ENCODE assay signal across 29 mouse cellular contexts in the genomic region with DNA sequence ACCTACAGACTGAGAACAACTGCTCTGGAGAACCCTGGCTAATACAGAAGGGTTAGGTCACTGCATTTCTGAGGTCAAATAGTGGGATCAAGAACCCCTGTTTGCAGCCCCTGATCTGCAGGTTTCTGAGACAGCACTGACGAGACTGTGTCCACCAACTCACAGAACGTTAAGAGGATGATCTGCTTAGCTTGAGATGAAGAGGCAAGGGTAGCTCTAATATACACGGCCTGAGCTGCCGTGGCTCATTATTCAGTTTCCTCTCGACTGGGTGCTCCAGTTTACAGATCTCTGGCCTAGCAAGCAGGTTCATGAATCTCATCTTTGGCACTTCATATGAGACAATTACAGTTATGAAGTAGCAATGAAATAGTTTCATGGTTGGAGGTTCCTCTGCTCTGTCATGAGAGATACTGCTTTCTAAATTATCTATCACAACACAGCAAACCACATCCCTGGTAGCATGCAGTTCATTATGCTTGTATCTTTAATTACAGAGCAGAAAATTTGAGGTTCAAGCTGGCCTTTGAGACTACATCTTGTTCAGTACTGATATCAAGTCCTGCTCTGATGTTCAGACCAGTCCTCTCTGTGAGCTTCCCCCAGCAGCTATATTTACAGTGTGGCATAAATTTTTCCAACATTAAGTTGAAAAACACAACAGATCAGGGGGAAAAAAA. TPM values are rescaled to one million over a fixed set of nuclear protein-coding genes. Genes with fewer than 3 reads are reported as not detected.
DNase-seq lines count a peak whose midpoint lies in the region; ATAC-seq lines count a peak whose summit lies in the region.
"Had no signal": no experiment of that assay in that cellular context is flagged by ENCODE, and none has a peak within 500 bp of the region (broad histone marks: within the 10 kb centered on the region; RNA-seq: fewer than 3 reads in every experiment).

No protein-coding gene starts in this region.

- no peaks in the 10 kb centered on the region for H3K9me3 ChIP-seq in liver, embryonic 11.5 days (ENCODE audit: control insufficient read depth, low read length)
- H3K9me3 ChIP-seq in liver, embryonic 12.5 days (replicated peaks): no peaks in the 10 kb centered on the region
- H3K9me3 ChIP-seq: embryonic facial prominence, embryonic 15.5 days; heart, embryonic 10.5 days; hindbrain, embryonic 15.5 days; limb, embryonic 12.5 days had no signal

- H3K27me3 ChIP-seq in liver, embryonic 11.5 days (replicated peaks; ENCODE audit: control insufficient read depth, insufficient read depth, low read length): no peaks in the 10 kb centered on the region
- H3K27me3 ChIP-seq in liver, embryonic 12.5 days (replicated peaks): no peaks in the 10 kb centered on the region
- H3K27me3 ChIP-seq: embryonic facial prominence, embryonic 15.5 days; hindbrain, embryonic 15.5 days; limb, embryonic 12.5 days had no signal

- H3K9ac ChIP-seq in liver, embryonic 11.5 days (ENCODE audit: low read depth, low read length): no peak overlapping the region
- H3K9ac ChIP-seq in liver, embryonic 12.5 days: no peak overlapping the region
- H3K9ac ChIP-seq: embryonic facial prominence, embryonic 15.5 days; hindbrain, embryonic 15.5 days; limb, embryonic 12.5 days had no signal

- no peak overlapping the region for H3K4me3 ChIP-seq in liver, embryonic 11.5 days (ENCODE audit: low read depth, low read length)
- no peak overlapping the region for H3K4me3 ChIP-seq in liver, embryonic 12.5 days
- H3K4me3 ChIP-seq: embryonic facial prominence, embryonic 15.5 days; heart, embryonic 10.5 days; hindbrain, embryonic 15.5 days; limb, embryonic 12.5 days; megakaryocyte, embryonic 14.5 days; myocyte had no signal

- no peak overlapping the region for H3K27ac ChIP-seq in liver, embryonic 11.5 days (ENCODE audit: low read depth, low read length)
- H3K27ac ChIP-seq in liver, embryonic 12.5 days: no peak overlapping the region
- H3K27ac ChIP-seq: embryonic facial prominence, embryonic 15.5 days; heart, embryonic 10.5 days; hindbrain, embryonic 15.5 days; limb, embryonic 12.5 days; stomach, postnatal 0 days had no signal

- WGBS in liver, embryonic 11.5 days: 73% methylated on average over 5 of the region's 5 CpGs
- WGBS in liver, embryonic 12.5 days (ENCODE audit: insufficient replicate concordance): 55% methylated on average over 5 of the region's 5 CpGs

- no peak for DNase-seq in liver, embryonic 11.5 days (ENCODE audit: low spot score)
- no peak for DNase-seq in liver
- DNase-seq in adrenal gland, postnatal 14 days: no peak
- DNase-seq in lung, postnatal 25 days (ENCODE audit: low spot score): no peak
- no peak for DNase-seq in cerebellum, adult 9-11 months
- DNase-seq: adrenal gland, adult 2 months; cerebellum, adult 2 months; gastrocnemius, postnatal 25 days; kidney, adult 9 months; kidney, postnatal 14 days; layer of hippocampus, postnatal 36 days; lung, adult 2 months; lung, postnatal 14 days; right cerebral cortex, postnatal 14 days; thymus, adult 2 months; thymus, postnatal 4 days had no signal

- no peaks in the 10 kb centered on the region for H3K36me3 ChIP-seq in liver, embryonic 11.5 days (ENCODE audit: control insufficient read depth, insufficient read depth, low read length)
- H3K36me3 ChIP-seq in liver, embryonic 12.5 days: no peaks in the 10 kb centered on the region
- H3K36me3 ChIP-seq: embryonic facial prominence, embryonic 15.5 days; heart, embryonic 10.5 days; hindbrain, embryonic 15.5 days; limb, embryonic 12.5 days had no signal

- ATAC-seq in liver, embryonic 11.5 days (replicated peaks; ENCODE audit: low FRiP score): peak; percentile 54
- peak; percentile 71 for ATAC-seq in liver, embryonic 12.5 days
- peak; percentile 90 for ATAC-seq in megakaryocyte progenitor cell, adult 5-6 weeks (replicated peaks; ENCODE audit: poor library complexity)
- ATAC-seq: CD4-positive, CD25-positive, alpha-beta regulatory T cell, adult 4 months; forebrain, embryonic 16.5 days; midbrain, embryonic 16.5 days had no signal

- H3K4me2 ChIP-seq in liver, embryonic 11.5 days: no peak overlapping the region
- H3K4me2 ChIP-seq in liver, embryonic 12.5 days: no peak overlapping the region
- H3K4me2 ChIP-seq: embryonic facial prominence, embryonic 15.5 days; hindbrain, embryonic 15.5 days; limb, embryonic 12.5 days had no signal

- no peaks in the 10 kb centered on the region for H3K4me1 ChIP-seq in liver, embryonic 11.5 days (replicated peaks; ENCODE audit: control insufficient read depth, insufficient read depth, low read length)
- H3K4me1 ChIP-seq in liver, embryonic 12.5 days: peaks cover 16% of the 10 kb centered on the region
- H3K4me1 ChIP-seq: embryonic facial prominence, embryonic 15.5 days; heart, embryonic 10.5 days; hindbrain, embryonic 15.5 days; limb, embryonic 12.5 days had no signal

RNA-seq across cellular contexts. Expression of gene Ehhadh, which starts 45.3 kb away (rescaled TPM):
- 5.3 and 6.7 TPM in 2 replicates for polyA plus RNA-seq in liver, embryonic 11.5 days (2014; fragmentation: Nextera tagmentation; extraction: Ambion mirVana)
- 5.0 TPM in 2 replicates for polyA plus RNA-seq in liver, embryonic 12.5 days (2016; fragmentation: Nextera tagmentation; extraction: Ambion mirVana)
- total RNA-seq in megakaryocyte progenitor cell, adult 5-6 weeks (2015): 2.1 and 2.3 TPM in 2 replicates
- total RNA-seq in megakaryocyte progenitor cell, adult 5-6 weeks (2017): 2.6 and 2.9 TPM in 2 replicates
- 81.5 and 84.5 TPM in 2 replicates for total RNA-seq in adrenal gland, postnatal 14 days (2021)

RNA-seq across cellular contexts. Expression of gene 2510009E07Rik, which starts 47.9 kb away (rescaled TPM):
- polyA plus RNA-seq in liver, embryonic 11.5 days (2014; fragmentation: Nextera tagmentation; extraction: Ambion mirVana): 5.6 and 5.7 TPM in 2 replicates
- 3.9 and 4.2 TPM in 2 replicates for polyA plus RNA-seq in liver, embryonic 12.5 days (2016; fragmentation: Nextera tagmentation; extraction: Ambion mirVana)
- 0.10 and 0.22 TPM in 2 replicates for total RNA-seq in megakaryocyte progenitor cell, adult 5-6 weeks (2015)
- total RNA-seq in megakaryocyte progenitor cell, adult 5-6 weeks (2017): 0.17 and 0.37 TPM in 2 replicates
- 16.7 and 17.5 TPM in 2 replicates for total RNA-seq in adrenal gland, postnatal 14 days (2021)

RNA-seq across cellular contexts. Expression of gene Map3k13, which starts 51.8 kb away (rescaled TPM):
- polyA plus RNA-seq in liver, embryonic 11.5 days (2014; fragmentation: Nextera tagmentation; extraction: Ambion mirVana): 0.55 and 0.59 TPM in 2 replicates
- 0.35 and 0.41 TPM in 2 replicates for polyA plus RNA-seq in liver, embryonic 12.5 days (2016; fragmentation: Nextera tagmentation; extraction: Ambion mirVana)
- 0.10 TPM in 1 of 2 replicates, not detected in the other for total RNA-seq in megakaryocyte progenitor cell, adult 5-6 weeks (2015)
- 0.03 TPM in 1 of 2 replicates, not detected in the other for total RNA-seq in megakaryocyte progenitor cell, adult 5-6 weeks (2017)
- 0.94 and 2.0 TPM in 2 replicates for total RNA-seq in adrenal gland, postnatal 14 days (2021)
- total RNA-seq: hematopoietic stem cell, adult 5-6 weeks had no signal

Comparison
In these comparisons a context has a peak if more than half of its experiments do, and no peak if none do; other contexts are left out.
1. RNA of gene Ehhadh, which starts 45.3 kb away (total RNA-seq): 81.5 to 84.5 TPM in adrenal gland, postnatal 14 days; 2.1 to 2.9 TPM in megakaryocyte progenitor cell, adult 5-6 weeks; every median in the first group is over 10 times any median in the second.
2. RNA of gene 2510009E07Rik, which starts 47.9 kb away (total RNA-seq): 16.7 to 17.5 TPM in adrenal gland, postnatal 14 days; 0.10 to 0.37 TPM in megakaryocyte progenitor cell, adult 5-6 weeks; every median in the first group is over 10 times any median in the second.
3. Peak in every context shown above with its lines, with median percentiles within 50 percentile points of each other: ATAC-seq.